Mouse (Mus musculus) forebrain, embryonic 12.5 days (tissue): ENCODE data around the gene Itgal. TPM values are rescaled to one million over a fixed set of nuclear protein-coding genes. Genes with fewer than 3 reads are reported as not detected.

ENCODE experiments used
- ATAC-seq: fragments of 200-750 bp; cut with Nextera tagmentation; 2 replicates; pipeline ENCODE4 v1.8.0; 2017; ENCODE audit warnings: moderate TSS enrichment; ENCODE audit not compliant: low FRiP score
- H3K27ac ChIP-seq: fragments of 300-500 bp; sonication (generic); 2 replicates; pipeline ENCODE4 v1.5.1; 2016; ENCODE audit warnings: mild to moderate bottlenecking
- H3K27me3 ChIP-seq: fragments of 300-500 bp; sonication (generic); 2 replicates; pipeline ENCODE4 v1.6.1; 2016; ENCODE audit warnings: mild to moderate bottlenecking
- H3K36me3 ChIP-seq: fragments of 300-500 bp; sonication (generic); replicated peaks from 2 replicates; pipeline ENCODE4 v1.6.1; 2016; ENCODE audit warnings: mild to moderate bottlenecking
- H3K4me1 ChIP-seq: fragments of 300-500 bp; sonication (generic); 2 replicates; pipeline ENCODE4 v1.6.1; 2016
- H3K4me2 ChIP-seq: fragments of 300-500 bp; sonication (generic); 2 replicates; pipeline ENCODE4 v1.6.1; 2016; ENCODE audit warnings: mild to moderate bottlenecking, moderate library complexity
- H3K4me3 ChIP-seq: fragments of 300-500 bp; sonication (generic); replicated peaks from 2 replicates; pipeline ENCODE4 v1.5.1; 2016; ENCODE audit warnings: mild to moderate bottlenecking
- H3K9ac ChIP-seq: fragments of 300-500 bp; sonication (generic); 2 replicates; pipeline ENCODE4 v1.6.1; 2016; ENCODE audit warnings: mild to moderate bottlenecking
- H3K9me3 ChIP-seq: fragments of 300-500 bp; sonication (generic); 2 replicates; pipeline ENCODE4 v1.6.1; 2016
- WGBS: fragments of 180-500 bp; shearing (Covaris S2); methylation state at CpG from one replicate; pipeline ENCODE4 v1.1.7; 2016; 5-methylcytosine and 5-hydroxymethylcytosine counted together
- polyA plus RNA-seq: library from polyadenylated mRNA; unstranded; fragments of >200 nt; fragmentation: Nextera tagmentation; extraction: Ambion mirVana; gene quantifications from 2 replicates; pipeline ENCODE4 v1.2.1, GENCODE M21; 2016

Itgal gene
- polyA plus RNA-seq, 1 experiment from 2014 or later, result 0.47 TPM

- Histone ChIP-seq H3K4me2 (no peak overlapping the region), H3K36me3 (no peaks in the 10 kb centered on the region), H3K9ac (no peak overlapping the region), H3K9me3 (peaks cover 19% of the 10 kb centered on the region), H3K27ac (no peak overlapping the region), H3K4me3 (no peak overlapping the region), H3K4me1 (no peaks in the 10 kb centered on the region; the same call in 1 of the 2 replicates), H3K27me3 (no peaks in the 10 kb centered on the region; the same call in 1 of the 2 replicates)
- no peak for ATAC-seq
- WGBS, result 76% methylated on average over 10 of the region's 10 CpGs
Observed at GRCm38 (mm10) chr7:127285154-127285553, 10.9 kb upstream of the Itgal start.

- no peaks in the 10 kb centered on the region; the same call in 1 of the 2 replicates for H3K4me1 ChIP-seq
- no peak overlapping the region for H3K9ac ChIP-seq
- ATAC-seq, result no peak
- no peak overlapping the region for H3K4me2 ChIP-seq
- 85% methylated on average over 1 of the region's 1 CpGs for WGBS
- no peak overlapping the region for H3K4me3 ChIP-seq
- H3K27me3 ChIP-seq, result no peaks in the 10 kb centered on the region; the same call in 1 of the 2 replicates
- H3K9me3 ChIP-seq, result peaks cover 19% of the 10 kb centered on the region
- H3K36me3 ChIP-seq, result no peaks in the 10 kb centered on the region
- no peak overlapping the region for H3K27ac ChIP-seq
Observed at GRCm38 (mm10) chr7:127287940-127288339, 8.1 kb upstream of the Itgal start.

GRCm38 (mm10) chr7:127289306-127289705 is 6.8 kb upstream of the Itgal start:
- H3K9me3 ChIP-seq, result peaks cover 19% of the 10 kb centered on the region
- H3K36me3 ChIP-seq, result no peaks in the 10 kb centered on the region
- ATAC-seq, result no peak
- WGBS, result 88% methylated on average over 2 of the region's 2 CpGs
- no peaks in the 10 kb centered on the region; the same call in 1 of the 2 replicates for H3K4me1 ChIP-seq
- no peaks in the 10 kb centered on the region; the same call in 1 of the 2 replicates for H3K27me3 ChIP-seq
- H3K27ac ChIP-seq, result no peak overlapping the region
- H3K4me3 ChIP-seq, result no peak overlapping the region
- no peak overlapping the region for H3K9ac ChIP-seq
- H3K4me2 ChIP-seq, result no peak overlapping the region

GRCm38 (mm10) chr7:127290142-127290541 is 5.9 kb upstream of the Itgal start:
- Histone ChIP-seq H3K36me3 (no peaks in the 10 kb centered on the region), H3K27me3 (no peaks in the 10 kb centered on the region; the same call in 1 of the 2 replicates), H3K4me1 (no peaks in the 10 kb centered on the region; the same call in 1 of the 2 replicates), H3K9ac (no peak overlapping the region), H3K4me3 (no peak overlapping the region), H3K4me2 (no peak overlapping the region), H3K9me3 (peaks cover 19% of the 10 kb centered on the region), H3K27ac (no peak overlapping the region)
- ATAC-seq, result no peak
- WGBS, result 57% methylated on average over 8 of the region's 8 CpGs

- no peaks in the 10 kb centered on the region for H3K4me1 ChIP-seq
- 88% methylated on average over 5 of the region's 5 CpGs for WGBS
Observed at GRCm38 (mm10) chr7:127296786-127297555, 911 bp downstream of the Itgal start.

GRCm38 (mm10) chr7:127297586-127298193 is 1.6 kb downstream of the Itgal start:
- H3K27ac ChIP-seq, result no peak overlapping the region
- no peak overlapping the region for H3K9ac ChIP-seq
- no peak for ATAC-seq
- no peak overlapping the region for H3K4me2 ChIP-seq
- no peaks in the 10 kb centered on the region for H3K4me1 ChIP-seq
- H3K9me3 ChIP-seq, result no peaks in the 10 kb centered on the region
- H3K36me3 ChIP-seq, result no peaks in the 10 kb centered on the region
- H3K4me3 ChIP-seq, result no peak overlapping the region
- WGBS, result 94% methylated on average over 5 of the region's 5 CpGs
- peaks cover 3% of the 10 kb centered on the region; the same call in 1 of the 2 replicates for H3K27me3 ChIP-seq

More at GRCm38 (mm10) chr7:127296786-127297555, 911 bp downstream of the Itgal start:
- H3K36me3 ChIP-seq, result no peaks in the 10 kb centered on the region
- no peak overlapping the region for H3K4me3 ChIP-seq
- H3K27ac ChIP-seq, result no peak overlapping the region
- peaks cover 3% of the 10 kb centered on the region; the same call in 1 of the 2 replicates for H3K27me3 ChIP-seq
- no peak for ATAC-seq
- no peak overlapping the region for H3K4me2 ChIP-seq
- H3K9me3 ChIP-seq, result no peaks in the 10 kb centered on the region
- H3K9ac ChIP-seq, result no peak overlapping the region

- no peaks in the 10 kb centered on the region for H3K36me3 ChIP-seq
- whole genome bisulfite sequencing, result 86% methylated on average over 2 of the region's 2 CpGs
- H3K4me2 ChIP-seq, result no peak overlapping the region
- H3K27ac ChIP-seq, result no peak overlapping the region
- no peak overlapping the region for H3K9ac ChIP-seq
- H3K4me1 ChIP-seq, result no peaks in the 10 kb centered on the region
- H3K9me3 ChIP-seq, result no peaks in the 10 kb centered on the region
- no peak overlapping the region for H3K4me3 ChIP-seq
- H3K27me3 ChIP-seq, result no peaks in the 10 kb centered on the region
- no peak for ATAC-seq
Observed at GRCm38 (mm10) chr7:127308431-127308830, 12.4 kb downstream of the Itgal start.

- H3K27me3 ChIP-seq, result no peaks in the 10 kb centered on the region
- H3K36me3 ChIP-seq, result no peaks in the 10 kb centered on the region
- no peak overlapping the region for H3K4me3 ChIP-seq
- ATAC-seq, result no peak
- 60% methylated on average over 4 of the region's 4 CpGs for WGBS
- H3K27ac ChIP-seq, result no peak overlapping the region
- no peaks in the 10 kb centered on the region for H3K4me1 ChIP-seq
- H3K4me2 ChIP-seq, result no peak overlapping the region
- no peak overlapping the region for H3K9ac ChIP-seq
- H3K9me3 ChIP-seq, result no peaks in the 10 kb centered on the region
Observed at GRCm38 (mm10) chr7:127308887-127309286, 12.8 kb downstream of the Itgal start.

- Histone ChIP-seq H3K9me3 (no peaks in the 10 kb centered on the region), H3K9ac (no peak overlapping the region), H3K4me3 (no peak overlapping the region), H3K36me3 (no peaks in the 10 kb centered on the region), H3K27me3 (no peaks in the 10 kb centered on the region), H3K4me1 (no peaks in the 10 kb centered on the region), H3K27ac (no peak overlapping the region), H3K4me2 (no peak overlapping the region)
- no peak for ATAC-seq
- 74% methylated on average over 12 of the region's 12 CpGs for WGBS
Observed at GRCm38 (mm10) chr7:127309951-127310350, 13.9 kb downstream of the Itgal start.

GRCm38 (mm10) chr7:127313912-127314311 is 17.9 kb downstream of the Itgal start:
- H3K36me3 ChIP-seq, result no peaks in the 10 kb centered on the region
- WGBS, result 39% methylated on average over 8 of the region's 8 CpGs
- no peak overlapping the region for H3K27ac ChIP-seq
- ATAC-seq, result no peak
- H3K4me1 ChIP-seq, result no peaks in the 10 kb centered on the region
- no peak overlapping the region for H3K4me3 ChIP-seq
- no peaks in the 10 kb centered on the region; the same call in 1 of the 2 replicates for H3K27me3 ChIP-seq
- no peaks in the 10 kb centered on the region for H3K9me3 ChIP-seq
- no peak overlapping the region for H3K4me2 ChIP-seq
- H3K9ac ChIP-seq, result no peak overlapping the region

- no peak overlapping the region for H3K27ac ChIP-seq
- no peaks in the 10 kb centered on the region for H3K4me1 ChIP-seq
- no peaks in the 10 kb centered on the region; the same call in 1 of the 2 replicates for H3K27me3 ChIP-seq
- no peak overlapping the region for H3K4me3 ChIP-seq
- H3K4me2 ChIP-seq, result no peak overlapping the region
- H3K9me3 ChIP-seq, result no peaks in the 10 kb centered on the region
- 73% methylated on average over 4 of the region's 4 CpGs for WGBS
- H3K9ac ChIP-seq, result no peak overlapping the region
- H3K36me3 ChIP-seq, result no peaks in the 10 kb centered on the region
- no peak for ATAC-seq
Observed at GRCm38 (mm10) chr7:127321106-127321505, 25.0 kb downstream of the Itgal start.

- Histone ChIP-seq H3K4me3 (no peak overlapping the region), H3K4me1 (no peaks in the 10 kb centered on the region), H3K27ac (no peak overlapping the region), H3K27me3 (no peaks in the 10 kb centered on the region; the same call in 1 of the 2 replicates), H3K36me3 (no peaks in the 10 kb centered on the region), H3K4me2 (no peak overlapping the region), H3K9me3 (no peaks in the 10 kb centered on the region), H3K9ac (no peak overlapping the region)
- 44% methylated on average over 5 of the region's 5 CpGs for WGBS
- ATAC-seq, result no peak
Observed at GRCm38 (mm10) chr7:127322085-127322484, 26.0 kb downstream of the Itgal start.
